Mouse (Mus musculus) CD4-positive, CD25-positive, alpha-beta regulatory T cell, adult 9 weeks (primary cell): Measurements from ENCODE around the gene Cxcl14. TPM values are rescaled to one million over a fixed set of nuclear protein-coding genes. Genes with fewer than 3 reads are reported as not detected.

Source experiments
- polyA plus RNA-seq: library from polyadenylated mRNA; unstranded; fragments of 100-300 nt; shearing (Covaris generic); gene quantifications from one replicate; pipeline ENCODE4 v1.2.1, GENCODE M21; 2017

Gene Cxcl14
- polyA plus RNA-seq, result not detected

DNA sequence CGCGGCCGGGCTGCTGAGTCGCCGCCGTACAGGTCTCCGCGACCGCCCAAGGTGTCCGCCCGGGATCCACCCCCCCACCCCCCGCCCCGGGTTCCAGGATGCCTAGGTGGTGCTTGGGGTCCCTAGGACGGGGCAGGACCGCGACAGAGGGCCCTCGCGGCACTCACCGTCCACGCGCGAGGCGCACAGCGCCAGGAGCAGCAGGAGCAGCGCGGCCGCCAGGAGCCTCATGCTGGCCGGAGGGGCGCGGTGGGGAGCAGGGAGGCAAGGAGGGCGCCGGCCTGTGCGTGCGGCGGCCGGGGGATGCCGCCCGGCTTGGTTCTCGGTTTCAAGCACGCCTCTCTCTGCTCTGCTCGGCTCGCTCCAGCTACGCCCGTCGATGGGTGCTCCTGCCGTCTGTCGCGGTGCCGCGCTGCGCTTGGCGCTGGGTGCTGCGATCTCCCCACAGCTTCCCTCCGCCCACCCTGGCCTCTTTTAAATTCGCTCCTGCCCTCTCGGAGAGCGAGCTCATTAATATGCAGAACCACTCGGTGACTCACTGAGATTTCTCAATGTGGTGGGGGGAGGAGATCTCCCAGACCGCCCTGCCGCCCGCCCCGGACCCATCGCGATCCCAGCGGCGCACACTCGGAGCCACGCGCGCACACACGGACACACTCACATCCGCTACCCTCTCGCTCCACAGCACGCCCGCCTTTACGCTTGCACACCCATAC lies at the start of gene Cxcl14:
Cxcl14 (minus strand) TSS at position 609 of the 716 bp plus-strand sequence.

GRCm38 (mm10) chr13:56251924-56252619 lies 44.3 kb downstream of the Cxcl14 start, which contains the start of gene Neurog1:
TSS of gene Neurog1 (minus strand) at chr13:56252163.

Other genes starting within 250 kb of the Cxcl14 start
- 69.2 TPM for gene H2afy, start 160.2 kb downstream of the Cxcl14 start, polyA plus RNA-seq
- 0.33 TPM for gene Tifab, start 117.7 kb downstream of the Cxcl14 start, polyA plus RNA-seq
- not detected for gene Neurog1, start 44.4 kb downstream of the Cxcl14 start, polyA plus RNA-seq
- not detected for gene Gm3045, start 130.0 kb upstream of the Cxcl14 start, polyA plus RNA-seq
- gene Slc25a48, start 141.8 kb upstream of the Cxcl14 start, polyA plus RNA-seq, result not detected
- gene Il9, start 185.7 kb upstream of the Cxcl14 start, polyA plus RNA-seq, result not detected
- gene Fbxl21, start 225.9 kb upstream of the Cxcl14 start, polyA plus RNA-seq, result 2.5 TPM